Mouse (Mus musculus) neural tube, embryonic 15.5 days (tissue): ENCODE measurements at regions not wholly inside any gene's neighbourhood (a gene's known extent, or its start where the extent isn't known, plus 50 kb on each side); places are given as distances from the start of the nearest gene placed in this dataset.

Experiments
- ATAC-seq: fragments of 200-750 bp; cut with Nextera tagmentation; 2 replicates; pipeline ENCODE4 v1.8.0; 2017; ENCODE audit warnings: mild to moderate bottlenecking, moderate TSS enrichment, moderate library complexity; ENCODE audit not compliant: low FRiP score
- H3K27ac ChIP-seq: fragments of 300-500 bp; sonication (generic); replicated peaks from 2 replicates; pipeline ENCODE4 v1.5.1; 2015; ENCODE audit warnings: mild to moderate bottlenecking, inconsistent platforms
- H3K27me3 ChIP-seq: fragments of 300-500 bp; sonication (generic); replicated peaks from 2 replicates; pipeline ENCODE4 v1.6.1; 2015; ENCODE audit warnings: inconsistent platforms
- H3K36me3 ChIP-seq: fragments of 300-500 bp; sonication (generic); 2 replicates; pipeline ENCODE4 v1.6.1; 2015; ENCODE audit warnings: inconsistent platforms
- H3K4me1 ChIP-seq: fragments of 300-500 bp; sonication (generic); 2 replicates; pipeline ENCODE4 v1.6.1; 2015; ENCODE audit warnings: inconsistent platforms
- H3K4me2 ChIP-seq: fragments of 300-500 bp; sonication (generic); 2 replicates; pipeline ENCODE4 v1.6.1; 2015; ENCODE audit warnings: inconsistent platforms, mild to moderate bottlenecking, moderate library complexity
- H3K4me3 ChIP-seq: fragments of 300-500 bp; sonication (generic); replicated peaks from 2 replicates; pipeline ENCODE4 v1.5.1; 2015; ENCODE audit warnings: mild to moderate bottlenecking, inconsistent platforms
- H3K9ac ChIP-seq: fragments of 300-500 bp; sonication (generic); replicated peaks from 2 replicates; pipeline ENCODE4 v1.6.1; 2015; ENCODE audit warnings: mild to moderate bottlenecking, inconsistent platforms
- H3K9me3 ChIP-seq: fragments of 300-500 bp; sonication (generic); replicated peaks from 2 replicates; pipeline ENCODE4 v1.6.1; 2016; ENCODE audit warnings: inconsistent platforms
- WGBS: fragments of 180-500 bp; shearing (Covaris S2); methylation state at CpG from one replicate; pipeline ENCODE4 v1.1.7; 2015; ENCODE audit warnings: mixed read lengths; 5-methylcytosine and 5-hydroxymethylcytosine counted together

- H3K4me1 ChIP-seq = no peaks in the 10 kb centered on the region
- H3K4me2 ChIP-seq = no peak overlapping the region
- H3K27ac ChIP-seq = no peak overlapping the region
- H3K36me3 ChIP-seq = no peaks in the 10 kb centered on the region
- no peaks in the 10 kb centered on the region for H3K27me3 ChIP-seq
- ATAC-seq = no peak
- no peak overlapping the region for H3K9ac ChIP-seq
- WGBS = 81% methylated on average over 4 of the region's 4 CpGs
- H3K9me3 ChIP-seq = no peaks in the 10 kb centered on the region
- H3K4me3 ChIP-seq = no peak overlapping the region
Measured at GRCm38 (mm10) chr7:129049726-129050125, 207.1 kb upstream of the Plpp4 start.

GRCm38 (mm10) chr7:129050675-129051074 lies 206.2 kb upstream of the Plpp4 start:
- no peak overlapping the region for H3K27ac ChIP-seq
- no peak overlapping the region for H3K9ac ChIP-seq
- H3K4me3 ChIP-seq = no peak overlapping the region
- ATAC-seq = no peak
- no peaks in the 10 kb centered on the region for H3K36me3 ChIP-seq
- no peak overlapping the region for H3K4me2 ChIP-seq
- no peaks in the 10 kb centered on the region for H3K4me1 ChIP-seq
- no peaks in the 10 kb centered on the region for H3K9me3 ChIP-seq
- WGBS = 77% methylated on average over 1 of the region's 1 CpGs
- no peaks in the 10 kb centered on the region for H3K27me3 ChIP-seq

- no peaks in the 10 kb centered on the region for H3K4me1 ChIP-seq
- no peak overlapping the region for H3K4me3 ChIP-seq
- H3K9me3 ChIP-seq = no peaks in the 10 kb centered on the region
- H3K9ac ChIP-seq = no peak overlapping the region
- whole genome bisulfite sequencing = 89% methylated on average over 2 of the region's 2 CpGs
- no peaks in the 10 kb centered on the region for H3K36me3 ChIP-seq
- no peak for ATAC-seq
- no peaks in the 10 kb centered on the region for H3K27me3 ChIP-seq
- no peak overlapping the region for H3K27ac ChIP-seq
- H3K4me2 ChIP-seq = no peak overlapping the region
Measured at GRCm38 (mm10) chr7:129066891-129067290, 189.9 kb upstream of the Plpp4 start.

GRCm38 (mm10) chr7:129068137-129068536 lies 188.7 kb upstream of the Plpp4 start:
- Histone ChIP-seq H3K4me2 (no peak overlapping the region), H3K4me3 (no peak overlapping the region), H3K9ac (no peak overlapping the region), H3K27me3 (no peaks in the 10 kb centered on the region), H3K4me1 (no peaks in the 10 kb centered on the region), H3K9me3 (no peaks in the 10 kb centered on the region), H3K27ac (no peak overlapping the region), H3K36me3 (no peaks in the 10 kb centered on the region)
- WGBS = 95% methylated on average over 4 of the region's 4 CpGs
- ATAC-seq = no peak

GRCm38 (mm10) chr7:129079786-129080185 lies 177.0 kb upstream of the Plpp4 start:
- Histone ChIP-seq H3K27me3 (no peaks in the 10 kb centered on the region), H3K4me1 (no peaks in the 10 kb centered on the region), H3K9me3 (no peaks in the 10 kb centered on the region), H3K4me2 (no peak overlapping the region), H3K36me3 (no peaks in the 10 kb centered on the region), H3K4me3 (no peak overlapping the region), H3K27ac (no peak overlapping the region), H3K9ac (no peak overlapping the region)
- 66% methylated on average over 6 of the region's 6 CpGs for WGBS
- ATAC-seq = no peak

GRCm38 (mm10) chr7:129091441-129091840 lies 165.4 kb upstream of the Plpp4 start:
- H3K4me3 ChIP-seq = no peak overlapping the region
- H3K27me3 ChIP-seq = no peaks in the 10 kb centered on the region
- H3K9me3 ChIP-seq = no peaks in the 10 kb centered on the region
- no peaks in the 10 kb centered on the region for H3K36me3 ChIP-seq
- H3K4me1 ChIP-seq = no peaks in the 10 kb centered on the region
- H3K27ac ChIP-seq = no peak overlapping the region
- H3K4me2 ChIP-seq = no peak overlapping the region
- WGBS = 27% methylated on average over 4 of the region's 4 CpGs
- no peak for ATAC-seq
- H3K9ac ChIP-seq = no peak overlapping the region

- Histone ChIP-seq H3K4me3 (no peak overlapping the region), H3K9me3 (no peaks in the 10 kb centered on the region), H3K27ac (no peak overlapping the region), H3K4me1 (no peaks in the 10 kb centered on the region), H3K9ac (no peak overlapping the region), H3K4me2 (no peak overlapping the region), H3K36me3 (no peaks in the 10 kb centered on the region), H3K27me3 (no peaks in the 10 kb centered on the region)
- no peak for ATAC-seq
- 61% methylated on average over 3 of the region's 3 CpGs for WGBS
Measured at GRCm38 (mm10) chr7:129096374-129097069, 160.3 kb upstream of the Plpp4 start.

- Histone ChIP-seq H3K27me3 (no peaks in the 10 kb centered on the region), H3K9ac (no peak overlapping the region), H3K4me3 (no peak overlapping the region), H3K27ac (no peak overlapping the region), H3K4me2 (no peak overlapping the region), H3K36me3 (no peaks in the 10 kb centered on the region), H3K9me3 (no peaks in the 10 kb centered on the region), H3K4me1 (no peaks in the 10 kb centered on the region)
- ATAC-seq = no peak
- WGBS = 57% methylated on average over 4 of the region's 4 CpGs
Measured at GRCm38 (mm10) chr7:129102437-129102836, 154.4 kb upstream of the Plpp4 start.

- Histone ChIP-seq H3K36me3 (no peaks in the 10 kb centered on the region), H3K4me2 (no peak overlapping the region), H3K4me1 (peaks cover 8% of the 10 kb centered on the region; the same call in 1 of the 2 replicates), H3K9ac (no peak overlapping the region), H3K27me3 (no peaks in the 10 kb centered on the region), H3K9me3 (no peaks in the 10 kb centered on the region), H3K27ac (no peak overlapping the region), H3K4me3 (no peak overlapping the region)
- ATAC-seq = no peak
Measured at GRCm38 (mm10) chr7:129134176-129134575, 122.7 kb upstream of the Plpp4 start.

- 0 out of 2 replicates have a peak overlapping the region, but pooled peaks have one; percentile 37 for H3K27ac ChIP-seq
- H3K36me3 ChIP-seq = no peaks in the 10 kb centered on the region
- H3K27me3 ChIP-seq = no peaks in the 10 kb centered on the region
- ATAC-seq = no peak
- WGBS = 10% methylated on average over 4 of the region's 4 CpGs
- H3K4me2 ChIP-seq = no peak overlapping the region
- H3K9me3 ChIP-seq = no peaks in the 10 kb centered on the region
- no peak overlapping the region for H3K4me3 ChIP-seq
- no peak overlapping the region for H3K9ac ChIP-seq
- peaks cover 8% of the 10 kb centered on the region; the same call in 1 of the 2 replicates for H3K4me1 ChIP-seq
Measured at GRCm38 (mm10) chr7:129134661-129135215, 122.1 kb upstream of the Plpp4 start.

- ATAC-seq = no peak
- Histone ChIP-seq H3K36me3 (no peaks in the 10 kb centered on the region), H3K9ac (no peak overlapping the region), H3K4me2 (no peak overlapping the region), H3K27ac (no peak overlapping the region), H3K4me1 (peaks cover 8% of the 10 kb centered on the region; the same call in 1 of the 2 replicates), H3K4me3 (no peak overlapping the region), H3K9me3 (no peaks in the 10 kb centered on the region), H3K27me3 (no peaks in the 10 kb centered on the region)
- 85% methylated on average over 11 of the region's 11 CpGs for WGBS
Measured at GRCm38 (mm10) chr7:129137303-129137990, 119.4 kb upstream of the Plpp4 start.

GRCm38 (mm10) chr7:129141942-129142598 lies 114.8 kb upstream of the Plpp4 start:
- H3K9me3 ChIP-seq = no peaks in the 10 kb centered on the region
- no peaks in the 10 kb centered on the region for H3K36me3 ChIP-seq
- no peak overlapping the region for H3K27ac ChIP-seq
- no peak overlapping the region for H3K4me3 ChIP-seq
- H3K4me1 ChIP-seq = no peaks in the 10 kb centered on the region
- no peak overlapping the region for H3K4me2 ChIP-seq
- H3K9ac ChIP-seq = no peak overlapping the region
- H3K27me3 ChIP-seq = no peaks in the 10 kb centered on the region
- 10% methylated on average over 6 of the region's 6 CpGs for WGBS
- ATAC-seq = no peak
